Mouse (Mus musculus): ENCODE measurements at regions not wholly inside any gene's neighbourhood (a gene's known extent, or its start where the extent isn't known, plus 50 kb on each side); places are given as distances from the start of the nearest gene placed in this dataset.

DNA sequence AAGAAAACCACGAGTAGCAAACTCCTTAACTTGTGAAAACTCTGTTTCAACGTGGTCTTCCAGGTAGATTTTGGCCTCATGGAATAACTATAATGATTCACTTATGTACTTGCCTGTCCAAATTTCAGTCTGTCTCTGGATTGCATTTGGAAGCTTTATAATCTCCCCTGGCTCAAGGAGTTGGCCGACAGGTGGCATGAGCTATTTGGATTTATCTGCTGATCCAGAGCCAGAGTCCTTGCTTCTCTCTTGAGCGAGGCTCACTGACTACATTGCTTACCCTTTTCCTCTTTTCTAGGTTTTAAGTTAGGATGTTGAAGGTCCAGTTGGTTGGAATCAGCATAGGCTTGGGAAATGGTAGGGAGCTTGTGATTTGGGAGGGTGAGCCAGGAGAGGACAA lies 423.6 kb downstream of the Cd109 start:
- DNase-seq (ENCODE audit: low spot score in 2 of 2) = no peak
- intact Hi-C loops (cut with DNase I) = no loop called here

DNA sequence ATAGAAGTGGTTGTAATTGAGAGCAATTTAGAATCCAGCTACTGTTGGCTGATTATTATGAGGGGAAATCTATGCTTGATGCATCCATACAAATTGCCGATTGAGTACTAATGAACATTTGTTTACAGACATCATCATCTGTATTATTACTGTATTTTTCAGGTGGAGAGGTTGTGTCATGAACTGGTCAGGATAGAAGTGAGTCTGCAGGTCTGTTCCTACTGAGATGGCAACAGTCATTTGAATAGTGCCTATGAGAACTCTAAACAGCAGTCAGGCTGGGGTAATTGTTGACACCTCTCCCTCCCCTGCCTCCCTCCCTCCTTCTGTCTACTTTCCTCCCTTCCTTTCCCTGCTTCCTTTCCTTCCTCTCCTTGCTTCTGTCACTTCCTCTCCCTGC lies 429.0 kb downstream of the Cd109 start:
- intact Hi-C loops (cut with DNase I) = loop anchor here (2.0 to 10.0 kb wide), 2 partner anchors 260 to 672 kb away; no protein-coding TSS in a partner anchor
- no peak for DNase-seq (ENCODE audit: low spot score in 2 of 2)

DNA sequence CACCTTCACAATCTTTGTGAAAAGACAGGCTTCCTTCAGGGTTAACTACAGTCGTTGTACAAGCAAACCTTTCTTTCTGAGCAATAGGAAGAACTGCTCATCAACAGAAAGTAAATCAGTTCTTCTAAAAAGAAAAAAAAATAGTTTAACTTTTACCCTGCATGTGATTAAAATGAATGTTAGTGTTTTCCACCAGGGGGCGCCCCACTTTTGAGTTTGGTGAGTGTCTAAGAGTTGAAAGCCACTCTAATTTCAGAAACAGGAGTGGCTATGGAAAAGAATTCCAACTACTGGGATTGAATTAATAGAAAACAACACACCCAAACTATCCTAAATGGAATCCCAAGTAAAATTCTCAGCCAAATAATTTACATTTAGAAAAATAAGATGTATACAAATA lies 430.0 kb downstream of the Cd109 start:
- no peak for DNase-seq (ENCODE audit: low spot score in 2 of 2)
- intact Hi-C loops (cut with DNase I) = loop anchor here (2.0 to 10.0 kb wide), 2 partner anchors 261 to 671 kb away; no protein-coding TSS in a partner anchor

DNA sequence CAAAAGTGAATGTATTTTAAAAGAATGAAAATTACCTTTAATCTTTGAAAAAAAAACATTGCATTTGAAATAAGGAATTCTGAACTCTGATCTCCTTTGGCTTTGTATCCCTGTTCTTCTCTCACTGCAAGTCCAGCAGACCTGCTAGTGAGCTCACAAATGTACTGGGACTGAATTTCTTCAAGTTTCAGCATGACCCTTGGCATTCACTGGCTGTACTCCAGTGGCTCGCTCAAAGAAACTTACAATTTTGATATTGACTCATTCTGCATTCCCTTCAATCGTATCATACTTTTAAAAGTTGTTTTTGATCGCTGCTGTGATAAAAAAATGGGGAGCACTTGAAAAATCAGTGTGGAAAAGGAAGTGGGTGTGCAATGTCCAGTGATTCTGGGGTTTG lies 456.6 kb downstream of the Cd109 start:
- intact Hi-C loops (cut with DNase I) = no loop called here
- no peak for DNase-seq (ENCODE audit: low spot score in 2 of 2)

DNA sequence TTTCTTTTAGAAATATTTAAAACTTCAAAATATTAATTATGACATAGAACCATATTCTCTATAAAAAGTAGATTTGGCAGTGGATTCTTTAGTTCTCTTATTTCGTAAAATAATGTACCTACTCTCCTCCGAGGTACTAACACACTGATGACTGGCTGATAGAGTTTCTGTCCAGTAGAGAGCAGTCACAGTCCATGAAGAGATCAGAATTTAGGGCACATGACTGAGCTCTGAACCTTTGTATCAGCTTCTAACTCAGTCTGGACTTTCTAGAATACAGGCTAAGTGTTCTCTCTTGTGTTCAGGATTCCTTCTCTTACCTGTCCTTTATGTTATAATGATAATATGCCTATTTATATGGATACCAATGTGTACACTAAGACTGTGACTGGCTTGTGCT lies 494.3 kb downstream of the Cd109 start:
- intact Hi-C loops (cut with DNase I) = loop anchor here (1.0 kb wide), 1 partner anchor 608 kb away; no protein-coding TSS in a partner anchor
- DNase-seq (ENCODE audit: low spot score in 2 of 2) = no peak

DNA sequence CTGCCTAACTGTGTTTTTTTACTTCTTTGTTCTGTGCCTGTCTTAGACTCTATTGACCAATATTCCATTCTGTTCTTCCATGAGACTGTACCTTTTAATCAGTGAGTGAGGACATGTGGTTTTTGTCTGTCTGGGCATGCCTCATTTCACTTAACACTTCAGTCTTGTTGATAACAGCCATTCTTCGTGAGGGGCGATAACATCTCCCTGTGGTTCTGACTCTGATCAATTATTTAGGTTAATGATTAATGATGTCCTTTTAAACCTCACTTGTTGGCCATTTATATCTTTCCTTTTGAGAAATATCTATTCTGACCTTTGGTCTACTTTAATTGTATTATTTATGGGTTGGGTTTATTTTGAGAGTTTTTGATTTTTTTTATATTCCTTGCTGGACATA lies 496.0 kb downstream of the Cd109 start:
- no peak for DNase-seq (ENCODE audit: low spot score in 2 of 2)
- intact Hi-C loops (cut with DNase I) = no loop called here

DNA sequence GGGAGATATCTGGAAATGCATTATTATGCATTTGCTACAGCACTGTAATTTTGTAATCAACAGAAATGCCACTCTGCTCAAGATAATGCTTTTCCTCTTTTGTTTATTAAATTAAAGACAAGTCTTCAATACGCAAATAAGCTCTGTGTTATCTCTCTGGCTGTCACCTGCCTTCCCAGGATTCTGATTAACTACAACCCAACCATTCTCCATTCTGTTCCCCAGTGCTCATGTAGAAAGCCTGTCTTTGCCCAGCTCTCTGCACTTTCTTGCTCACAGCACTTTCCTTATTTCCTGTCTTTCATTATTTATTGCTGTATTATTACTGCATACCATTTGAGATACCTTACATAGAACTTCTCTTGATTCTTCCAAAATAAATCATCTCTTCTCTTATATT lies 525.6 kb downstream of the Cd109 start:
- DNase-seq (ENCODE audit: low spot score in 2 of 2) = no peak
- intact Hi-C loops (cut with DNase I) = no loop called here

DNA sequence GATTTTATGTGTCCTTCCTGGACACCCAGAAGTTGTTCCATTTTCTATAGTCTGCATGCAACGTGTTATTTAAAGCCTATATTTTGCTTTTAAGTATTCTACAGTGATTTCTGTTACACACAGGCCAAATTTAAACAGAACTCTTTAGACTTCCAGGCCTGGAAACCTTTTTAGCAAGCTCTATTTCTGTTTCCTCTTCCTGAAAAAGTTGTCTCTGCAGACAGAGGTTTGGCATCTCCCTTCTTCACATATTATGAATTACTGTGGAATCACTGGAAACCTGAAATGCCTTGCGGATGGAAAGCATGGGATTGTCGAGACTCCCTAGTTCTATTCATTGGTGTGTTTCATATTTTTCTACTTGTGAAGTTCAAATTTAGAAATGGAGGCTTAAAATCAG lies 530.7 kb downstream of the Cd109 start:
- intact Hi-C loops (cut with DNase I) = no loop called here
- no peak for DNase-seq (ENCODE audit: low spot score in 2 of 2)

DNA sequence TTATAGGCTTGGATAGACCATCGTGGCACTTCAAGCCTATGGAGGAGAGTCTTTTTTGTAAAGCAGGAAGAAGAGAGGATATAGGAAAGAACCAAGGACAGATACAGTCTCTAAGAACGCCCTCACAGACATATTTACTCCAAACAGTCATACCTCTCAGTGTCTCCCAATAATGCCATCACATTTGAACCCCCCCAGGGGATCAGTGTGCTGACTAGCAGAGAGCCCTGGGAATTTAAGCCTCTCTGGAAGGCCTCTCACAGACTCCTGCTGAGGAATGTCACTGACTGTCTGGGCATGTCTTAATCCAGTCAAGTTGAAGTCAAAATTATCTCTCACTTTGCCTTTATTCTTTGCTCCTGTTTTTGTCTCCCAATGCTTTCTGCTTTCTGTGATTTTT lies 550.2 kb downstream of the Cd109 start:
- intact Hi-C loops (cut with DNase I) = no loop called here

DNA sequence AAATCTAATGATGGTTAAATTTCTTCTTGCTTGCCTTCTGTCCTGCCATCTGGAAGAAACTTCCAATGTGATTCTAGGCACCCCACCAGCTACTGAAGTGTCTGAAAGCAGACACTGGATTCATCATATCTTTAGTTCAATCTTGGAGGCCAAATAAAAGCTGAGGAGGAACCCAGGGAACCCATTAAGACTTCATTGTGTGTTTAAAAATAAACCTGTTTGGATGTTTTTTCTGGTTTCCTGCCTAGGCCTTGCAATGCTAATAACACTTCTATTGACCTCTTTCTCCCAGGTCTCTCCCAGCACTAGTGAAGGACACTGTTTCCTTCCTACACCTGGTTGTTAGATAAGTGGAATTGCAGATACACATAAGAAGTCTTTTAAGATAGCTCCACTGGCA lies 545.6 kb downstream of the Col12a1 start:
- DNase-seq (ENCODE audit: low spot score in 2 of 2) = no peak
- intact Hi-C loops (cut with DNase I) = no loop called here

More for the DNA sequence above, 550.2 kb downstream of the Cd109 start:
- DNase-seq (ENCODE audit: low spot score in 2 of 2) = no peak

DNA sequence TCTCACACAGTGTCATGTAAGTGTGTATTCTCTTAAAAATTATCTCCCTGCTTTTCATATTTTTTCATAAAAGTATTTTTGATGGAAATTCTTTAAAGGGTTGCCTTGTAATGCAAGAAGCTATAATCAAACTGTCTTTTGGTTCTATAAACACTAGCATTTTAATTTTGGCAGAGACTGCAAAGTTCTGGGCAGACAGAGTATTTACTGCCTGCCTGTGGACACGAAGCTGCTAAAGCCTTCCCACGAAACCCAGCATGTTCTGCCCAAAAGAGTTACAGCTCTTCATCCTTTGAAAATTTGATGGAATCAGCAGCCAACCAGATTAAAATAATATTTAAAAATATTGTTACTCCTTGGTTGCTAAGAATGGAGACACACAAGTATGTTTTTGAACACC lies 538.7 kb downstream of the Col12a1 start:
- DNase-seq (ENCODE audit: low spot score in 2 of 2) = no peak
- intact Hi-C loops (cut with DNase I) = no loop called here

DNA sequence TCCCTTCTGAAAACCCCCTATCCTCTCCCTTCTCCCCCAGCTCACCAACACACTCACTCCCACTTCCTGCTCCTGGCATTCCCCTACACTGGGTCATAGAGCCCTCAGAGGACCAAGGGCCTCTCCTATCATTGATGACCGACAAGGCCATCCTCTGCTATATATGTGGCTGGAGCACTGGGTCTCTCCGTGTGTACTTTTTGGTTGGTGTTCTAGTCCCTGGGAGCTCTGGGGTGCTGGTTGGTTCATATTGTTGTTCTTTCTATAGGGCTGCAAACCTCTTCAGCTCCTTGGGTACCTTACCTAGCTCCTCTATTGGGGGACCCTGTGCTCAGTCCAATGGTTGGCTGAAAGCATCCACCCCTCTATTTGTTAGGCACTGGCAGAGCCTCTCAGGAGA lies 523.2 kb downstream of the Col12a1 start:
- intact Hi-C loops (cut with DNase I) = no loop called here
- DNase-seq (ENCODE audit: low spot score in 2 of 2) = no peak

DNA sequence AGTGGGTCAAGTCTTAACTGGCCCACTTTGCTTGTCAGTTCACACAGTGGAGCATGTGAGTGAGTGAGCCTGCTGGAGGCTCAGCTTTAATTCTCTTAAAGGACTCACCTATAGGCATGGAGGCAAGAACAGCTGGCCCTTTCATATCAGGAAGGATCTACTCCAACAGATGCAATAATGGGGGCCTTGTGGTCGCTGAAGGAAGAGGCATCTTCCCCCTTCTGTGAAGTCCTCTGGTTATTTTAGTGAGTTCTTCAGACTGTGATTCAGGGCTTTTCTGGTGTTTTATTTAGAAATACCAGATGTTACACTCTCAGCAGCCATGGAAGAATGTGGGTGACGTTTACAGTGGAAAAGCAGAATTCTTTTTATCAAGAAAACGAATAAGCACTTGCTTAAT lies 516.9 kb downstream of the Col12a1 start:
- intact Hi-C loops (cut with DNase I) = no loop called here

DNA sequence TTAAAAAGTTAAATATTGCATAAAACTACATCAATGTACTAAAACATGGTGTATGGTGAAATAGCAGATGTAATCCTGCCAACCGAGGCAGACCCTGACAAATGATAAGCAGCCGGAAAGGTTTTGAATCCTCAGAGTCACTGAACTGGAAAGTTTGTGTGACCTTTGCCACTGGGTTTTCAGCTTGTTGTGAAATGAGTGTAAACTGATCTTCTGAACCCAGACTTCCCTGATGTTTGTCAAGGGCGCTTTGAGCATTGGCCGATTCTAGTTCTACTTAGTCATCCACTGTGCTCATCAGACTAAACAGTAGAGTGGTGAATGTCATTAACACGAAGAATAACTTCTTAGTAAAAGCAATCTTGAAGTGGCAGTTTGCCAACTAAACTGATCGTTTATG lies 505.3 kb downstream of the Col12a1 start:
- no peak for DNase-seq (ENCODE audit: low spot score in 2 of 2)
- intact Hi-C loops (cut with DNase I) = no loop called here

More for the DNA sequence above, 516.9 kb downstream of the Col12a1 start:
- DNase-seq (ENCODE audit: low spot score in 2 of 2) = peak; percentile 7 to 10

DNA sequence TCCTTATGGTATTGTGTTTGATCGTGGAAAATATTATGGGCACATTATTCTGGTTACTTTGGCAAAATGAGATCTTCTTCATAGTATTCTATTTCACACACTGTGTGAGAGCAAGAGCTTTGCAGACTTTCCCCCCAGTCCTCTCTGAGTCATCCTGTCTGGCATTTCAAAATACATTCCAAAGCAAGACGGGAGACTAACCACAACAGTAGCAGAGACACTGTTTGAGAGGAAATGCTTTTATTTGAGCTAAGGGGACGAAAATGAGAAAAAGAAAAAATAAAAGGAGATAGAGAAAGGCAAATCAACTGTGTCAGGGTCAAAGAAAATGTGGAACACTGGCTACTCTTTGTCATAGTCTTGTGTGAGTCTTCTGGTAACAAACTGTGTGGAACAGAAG lies 502.6 kb downstream of the Col12a1 start:
- no peak for DNase-seq (ENCODE audit: low spot score in 2 of 2)

DNA sequence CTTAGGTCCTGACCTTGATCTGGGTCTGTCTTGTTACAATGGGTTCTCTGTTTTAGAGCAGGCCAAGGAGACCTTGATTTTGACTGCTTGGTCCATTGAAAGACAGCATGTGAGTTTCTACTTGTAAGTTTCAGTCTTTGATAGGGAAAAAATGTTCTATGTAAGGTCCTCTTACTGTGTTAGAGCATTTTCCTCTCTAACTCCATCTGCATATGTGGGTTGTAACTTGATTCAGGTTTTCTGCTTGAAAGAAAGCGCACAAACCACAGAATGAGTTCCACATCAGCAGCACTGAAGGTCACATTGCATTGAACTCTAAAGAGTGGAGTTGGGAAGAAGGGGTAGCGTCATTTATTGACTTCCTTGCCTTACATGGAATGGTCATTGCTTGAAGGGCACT lies 502.2 kb downstream of the Col12a1 start:
- DNase-seq (ENCODE audit: low spot score in 2 of 2) = no peak
- intact Hi-C loops (cut with DNase I) = no loop called here

More for the DNA sequence above, 502.6 kb downstream of the Col12a1 start:
- intact Hi-C loops (cut with DNase I) = no loop called here

DNA sequence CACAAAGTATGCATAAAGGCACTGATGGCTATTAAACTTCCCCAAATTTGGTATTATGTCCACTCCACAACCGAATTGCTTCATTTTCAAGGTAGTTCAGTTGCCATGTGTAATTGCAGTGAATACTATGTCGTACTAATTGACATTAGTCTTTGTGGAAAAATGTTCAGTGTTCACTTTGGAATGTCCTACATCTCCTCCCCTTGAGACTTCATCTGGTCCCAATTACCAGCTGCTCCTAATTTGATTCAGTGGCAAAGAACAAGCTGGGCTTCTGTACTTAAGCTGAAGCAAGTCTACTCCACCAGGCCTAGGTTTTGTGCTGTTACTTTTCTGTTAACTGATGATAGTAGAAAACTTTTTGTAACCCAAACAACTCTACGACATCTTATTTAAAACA lies 485.6 kb downstream of the Col12a1 start:
- DNase-seq (ENCODE audit: low spot score in 2 of 2) = no peak
- intact Hi-C loops (cut with DNase I) = no loop called here

DNA sequence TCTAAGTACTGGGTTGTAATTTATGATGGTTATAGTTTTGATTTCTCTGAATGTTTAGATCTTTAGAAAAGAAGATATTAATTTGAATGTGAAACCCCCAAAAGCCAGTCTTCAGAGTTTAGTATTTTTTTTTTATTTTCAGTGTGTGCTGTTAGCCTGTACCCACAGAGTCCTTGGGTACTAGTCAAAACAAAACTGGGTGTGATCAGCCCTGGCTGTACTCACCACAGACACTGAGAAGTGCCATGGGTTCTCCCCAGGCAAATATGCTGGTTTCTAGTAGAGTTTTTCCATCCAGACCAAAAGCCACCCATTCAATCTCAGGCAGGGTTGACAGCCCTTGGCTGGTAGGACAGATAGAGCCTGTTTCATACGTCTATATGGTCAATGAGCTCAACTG lies 484.9 kb downstream of the Col12a1 start:
- intact Hi-C loops (cut with DNase I) = no loop called here
- DNase-seq (ENCODE audit: low spot score in 2 of 2) = no peak

DNA sequence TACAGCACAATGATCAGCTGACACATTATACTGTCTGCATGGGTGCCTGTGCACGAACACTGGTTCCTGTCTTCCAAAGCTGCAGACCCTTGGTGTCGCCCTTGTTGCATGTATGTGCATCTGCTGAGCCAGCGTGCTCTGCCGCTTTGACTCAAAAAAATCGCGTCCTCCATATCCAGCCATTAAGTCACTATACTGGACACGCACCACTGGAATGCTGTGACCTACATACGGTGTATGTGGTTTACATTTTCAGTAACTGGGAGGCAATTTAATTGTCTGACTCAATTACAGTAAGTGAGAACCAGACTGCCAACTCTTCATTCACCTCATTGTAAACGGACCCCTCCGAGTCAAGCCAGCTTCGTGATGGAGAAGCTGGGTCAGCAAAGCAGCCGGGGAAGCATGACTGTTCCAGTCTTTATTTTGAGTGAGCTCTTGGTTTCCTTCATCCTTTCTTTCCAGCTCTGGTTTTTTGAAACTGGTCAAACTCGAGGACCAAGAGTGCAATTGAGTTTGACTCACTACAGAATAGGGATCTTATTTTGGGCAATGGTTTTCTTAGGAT lies 448.9 kb downstream of the Col12a1 start:
- intact Hi-C loops (cut with DNase I) = no loop called here
- no peak for DNase-seq (ENCODE audit: low spot score in 2 of 2)

DNA sequence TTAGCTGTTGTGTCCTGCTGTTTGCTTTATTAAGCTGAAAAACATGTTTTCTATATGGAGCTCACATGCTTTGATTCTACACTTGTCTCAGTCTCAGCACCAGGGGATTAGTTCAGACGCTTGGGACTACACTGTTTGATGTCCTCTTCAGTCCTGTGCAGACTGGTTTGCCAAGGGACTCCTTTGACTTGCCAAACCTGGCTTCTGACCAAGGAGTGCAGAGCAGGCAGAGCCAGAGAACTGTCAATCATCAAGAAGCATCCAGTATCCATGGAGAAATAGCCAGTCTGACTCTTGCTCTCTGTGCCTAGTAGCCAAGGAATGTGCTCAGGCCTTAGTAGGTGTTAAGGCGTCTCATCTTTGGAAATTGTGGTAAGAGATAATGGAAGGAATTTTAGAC lies 448.4 kb downstream of the Col12a1 start:
- no peak for DNase-seq (ENCODE audit: low spot score in 2 of 2)
- intact Hi-C loops (cut with DNase I) = no loop called here

DNA sequence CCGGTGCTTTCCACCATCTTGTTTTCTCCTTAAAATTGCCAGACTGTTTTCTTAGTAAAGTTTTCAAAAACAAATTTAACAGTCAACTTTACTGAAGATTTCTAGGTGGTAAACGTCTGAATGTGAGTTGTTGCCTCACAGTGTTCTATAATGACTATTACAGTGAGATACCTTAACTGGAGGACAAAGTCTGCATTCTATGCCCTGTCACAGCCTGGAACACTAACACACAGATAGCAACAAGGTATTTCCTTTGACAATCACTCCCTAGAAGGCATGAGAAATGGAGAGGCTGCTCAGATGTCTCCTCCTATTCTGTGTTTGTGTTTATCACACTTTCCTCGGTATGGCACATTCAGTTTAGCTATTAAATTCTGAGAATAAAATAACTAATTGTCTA lies 430.8 kb downstream of the Col12a1 start:
- intact Hi-C loops (cut with DNase I) = no loop called here

DNA sequence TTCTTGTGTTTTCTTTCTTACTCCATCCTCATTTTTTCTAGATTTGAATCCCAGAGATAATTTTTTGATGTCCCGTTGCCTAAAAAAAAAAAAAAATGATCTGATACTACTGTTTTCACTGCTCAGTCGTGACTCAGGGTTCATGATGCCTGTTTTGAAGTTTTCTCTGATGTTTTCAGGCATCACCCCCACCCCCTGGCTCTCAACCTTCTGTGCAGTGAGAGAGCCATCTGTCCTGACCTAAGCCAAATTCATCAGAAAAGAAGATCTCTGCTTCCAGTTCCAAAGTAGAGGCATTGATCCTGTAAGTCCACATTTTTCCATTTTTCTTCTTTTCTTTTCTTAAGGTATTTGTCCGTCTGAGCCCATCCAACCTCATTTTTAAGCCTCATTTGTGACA lies 423.3 kb downstream of the Col12a1 start:
- intact Hi-C loops (cut with DNase I) = no loop called here
- no peak for DNase-seq (ENCODE audit: low spot score in 2 of 2)

More for the DNA sequence above, 430.8 kb downstream of the Col12a1 start:
- DNase-seq (ENCODE audit: low spot score in 2 of 2) = no peak
